Mouse (Mus musculus) forebrain, embryonic 14.5 days (tissue): ENCODE results near the gene Hist1h2bb. TPM values are rescaled to one million over a fixed set of nuclear protein-coding genes. Genes with fewer than 3 reads are reported as not detected.
"Not testable (repeated sequence)": the region's sequence is repeated elsewhere in the genome, so short reads cannot be mapped to it uniquely, and the experiment has no call there.

Experiments used
- ATAC-seq: fragments of 200-750 bp; cut with Nextera tagmentation; 2 replicates; pipeline ENCODE4 v1.8.0; 2017; ENCODE audit warnings: mild to moderate bottlenecking, moderate library complexity
- DNase-seq: peaks from one replicate; pipeline ENCODE4 v3.0.0-alpha.2; 2015; ENCODE audit warnings: low spot score
- H3K27ac ChIP-seq: fragments of 300-500 bp; sonication (generic); 2 replicates; pipeline ENCODE4 v1.5.1; 2014; ENCODE audit warnings: low read depth, mild to moderate bottlenecking, control low read depth, low read length, moderate library complexity
- H3K27me3 ChIP-seq: fragments of 300-500 bp; sonication (generic); replicated peaks from 2 replicates; pipeline ENCODE4 v1.6.1; 2014; ENCODE audit warnings: low read length, control low read depth, mixed read lengths; ENCODE audit not compliant: control insufficient read depth, insufficient read depth
- H3K36me3 ChIP-seq: fragments of 300-500 bp; sonication (generic); 2 replicates; pipeline ENCODE4 v1.6.1; 2014; ENCODE audit warnings: low read length, control low read depth; ENCODE audit not compliant: control insufficient read depth, insufficient read depth
- H3K4me1 ChIP-seq: fragments of 300-500 bp; sonication (generic); 2 replicates; pipeline ENCODE4 v1.6.1; 2014; ENCODE audit warnings: antibody characterized with exemption, low read length, control low read depth; ENCODE audit not compliant: control insufficient read depth, insufficient read depth
- H3K4me2 ChIP-seq: fragments of 300-500 bp; sonication (generic); 2 replicates; pipeline ENCODE4 v1.6.1; 2014; ENCODE audit warnings: mild to moderate bottlenecking, control low read depth, low read length
- H3K4me3 ChIP-seq: fragments of 300-500 bp; sonication (generic); 2 replicates; pipeline ENCODE4 v1.5.1; 2014; ENCODE audit warnings: low read depth, low read length, control low read depth
- H3K9ac ChIP-seq: fragments of 300-500 bp; sonication (generic); 2 replicates; pipeline ENCODE4 v1.6.1; 2014; ENCODE audit warnings: mild to moderate bottlenecking, low read length, control low read depth, moderate library complexity
- H3K9me3 ChIP-seq: fragments of 300-500 bp; sonication (generic); replicated peaks from 2 replicates; pipeline ENCODE4 v1.6.1; 2016; ENCODE audit warnings: low read length, control low read depth, mixed read lengths; ENCODE audit not compliant: control insufficient read depth
- WGBS: fragments of 180-500 bp; shearing (Covaris S2); extraction: QIAGEN DNeasy Blood & Tissue Kit; methylation state at CpG from one replicate; pipeline ENCODE4 v1.1.7; 2014; 5-methylcytosine and 5-hydroxymethylcytosine counted together
- polyA plus RNA-seq: library from polyadenylated mRNA; unstranded; fragments of >200 nt; fragmentation: Nextera tagmentation; extraction: Ambion mirVana; gene quantifications from 2 replicates; pipeline ENCODE4 v1.2.1, GENCODE M21; 2014

Gene Hist1h2bb
- polyA plus RNA-seq, 1 experiment from 2014 or later: 1.5 TPM

DNA sequence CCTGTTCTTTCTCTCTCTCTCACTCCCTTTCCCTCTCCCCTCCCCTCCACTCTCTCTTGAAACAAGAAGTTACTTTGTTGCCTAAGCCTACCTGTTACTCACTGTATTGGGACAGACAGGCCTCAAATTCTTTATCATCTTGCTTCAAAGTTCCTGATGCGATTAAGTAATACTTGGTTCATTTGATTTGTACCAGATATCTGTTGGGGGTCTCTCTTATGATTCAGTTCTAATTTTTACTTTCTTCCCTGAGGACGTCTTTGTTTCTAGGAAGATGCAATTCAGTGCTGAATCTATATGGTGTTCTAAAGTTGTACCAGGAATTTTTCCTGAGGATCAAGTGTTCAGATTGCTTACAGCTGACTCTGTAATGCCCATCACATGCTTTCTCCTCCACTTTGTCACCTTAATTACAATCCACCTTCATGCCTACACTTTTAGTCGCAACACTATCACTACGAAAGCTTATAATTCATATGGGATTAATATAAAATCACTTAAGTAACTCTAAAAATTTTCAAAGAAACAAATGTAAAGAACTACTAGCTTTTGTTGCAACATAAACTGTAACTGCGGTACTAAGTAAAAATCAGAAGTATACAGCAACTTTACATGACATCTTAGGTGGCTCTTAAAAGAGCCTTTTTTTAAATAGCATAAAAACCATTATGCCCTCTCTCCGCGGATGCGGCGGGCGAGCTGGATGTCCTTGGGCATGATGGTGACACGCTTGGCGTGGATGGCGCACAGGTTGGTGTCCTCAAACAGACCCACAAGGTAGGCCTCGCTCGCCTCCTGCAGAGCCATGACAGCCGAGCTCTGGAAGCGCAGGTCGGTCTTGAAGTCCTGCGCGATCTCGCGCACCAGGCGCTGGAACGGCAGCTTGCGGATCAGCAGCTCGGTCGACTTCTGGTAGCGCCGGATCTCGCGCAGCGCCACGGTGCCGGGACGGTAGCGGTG, 1.8 kb upstream of the Hist1h2bb start:
- H3K4me2 ChIP-seq: peak overlapping the region; percentile 54
- DNase-seq: no peak
- no peaks in the 10 kb centered on the region for H3K36me3 ChIP-seq
- ATAC-seq: no peak; the same call in 1 of the 2 replicates
- under 1% methylated on average over 17 of the region's 36 CpGs for WGBS
- peak overlapping the region; percentile 70; the same call in 1 of the 2 replicates for H3K27ac ChIP-seq
- H3K27me3 ChIP-seq: no peaks in the 10 kb centered on the region
- no peaks in the 10 kb centered on the region for H3K9me3 ChIP-seq
- H3K4me3 ChIP-seq: peak overlapping the region; percentile 38
- peak overlapping the region; percentile 61 for H3K9ac ChIP-seq
- peaks cover 17% of the 10 kb centered on the region for H3K4me1 ChIP-seq

DNA sequence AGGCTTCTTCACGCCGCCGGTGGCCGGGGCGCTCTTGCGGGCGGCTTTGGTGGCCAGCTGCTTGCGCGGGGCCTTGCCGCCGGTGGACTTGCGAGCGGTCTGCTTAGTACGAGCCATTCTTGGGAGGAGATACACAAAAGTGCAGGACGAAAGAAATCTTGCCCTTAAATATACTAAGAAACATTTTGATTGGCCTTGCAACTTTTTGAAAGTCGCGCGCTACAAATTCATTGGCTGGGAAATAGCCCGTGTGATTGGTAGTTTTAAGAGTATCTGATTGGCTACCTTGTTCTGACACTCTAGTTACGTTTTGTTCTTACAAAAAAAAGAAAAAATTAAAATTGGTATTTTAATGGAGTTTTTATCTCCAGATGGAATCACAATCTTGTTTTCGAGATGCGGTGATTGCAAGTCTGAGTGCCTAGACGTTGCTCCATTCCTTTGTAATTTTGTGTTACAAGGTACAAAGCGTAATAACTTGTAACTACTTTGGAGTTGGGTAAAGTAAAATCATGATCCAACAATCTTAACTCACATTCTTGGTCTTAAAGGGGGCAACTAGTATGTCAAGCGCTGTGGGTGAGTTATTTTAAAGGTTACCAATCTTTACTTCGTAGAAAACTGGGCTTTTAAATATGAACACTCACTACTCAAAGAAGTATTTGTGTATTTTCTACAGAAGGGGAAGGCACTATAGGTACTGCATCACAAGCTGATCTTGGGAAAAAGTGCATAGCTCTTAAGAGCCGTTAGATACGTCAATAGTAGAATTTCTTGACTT, 963 bp upstream of the Hist1h2bb start, which contains the start of gene Hist1h3c:
TSS of gene Hist1h3c (minus strand) at position 222 of the 781 bp plus-strand sequence.
- peak within 1 kb of the TSS; percentile 38 for H3K4me3 ChIP-seq
- WGBS: under 1% methylated on average over 24 of the region's 28 CpGs
- peak within 1 kb of the TSS; percentile 61 for H3K9ac ChIP-seq
- H3K4me2 ChIP-seq: peak within 1 kb of the TSS; percentile 54
- peak within 1 kb of the TSS; percentile 97 for H3K27ac ChIP-seq
- peaks cover 12% of the 10 kb centered on the region for H3K4me1 ChIP-seq
- H3K9me3 ChIP-seq: no peaks in the 10 kb centered on the region
- no peaks in the 10 kb centered on the region for H3K27me3 ChIP-seq
- H3K36me3 ChIP-seq: no peaks in the 10 kb centered on the region
- ATAC-seq: peak; percentile 76
- DNase-seq: peak; percentile 97

DNA sequence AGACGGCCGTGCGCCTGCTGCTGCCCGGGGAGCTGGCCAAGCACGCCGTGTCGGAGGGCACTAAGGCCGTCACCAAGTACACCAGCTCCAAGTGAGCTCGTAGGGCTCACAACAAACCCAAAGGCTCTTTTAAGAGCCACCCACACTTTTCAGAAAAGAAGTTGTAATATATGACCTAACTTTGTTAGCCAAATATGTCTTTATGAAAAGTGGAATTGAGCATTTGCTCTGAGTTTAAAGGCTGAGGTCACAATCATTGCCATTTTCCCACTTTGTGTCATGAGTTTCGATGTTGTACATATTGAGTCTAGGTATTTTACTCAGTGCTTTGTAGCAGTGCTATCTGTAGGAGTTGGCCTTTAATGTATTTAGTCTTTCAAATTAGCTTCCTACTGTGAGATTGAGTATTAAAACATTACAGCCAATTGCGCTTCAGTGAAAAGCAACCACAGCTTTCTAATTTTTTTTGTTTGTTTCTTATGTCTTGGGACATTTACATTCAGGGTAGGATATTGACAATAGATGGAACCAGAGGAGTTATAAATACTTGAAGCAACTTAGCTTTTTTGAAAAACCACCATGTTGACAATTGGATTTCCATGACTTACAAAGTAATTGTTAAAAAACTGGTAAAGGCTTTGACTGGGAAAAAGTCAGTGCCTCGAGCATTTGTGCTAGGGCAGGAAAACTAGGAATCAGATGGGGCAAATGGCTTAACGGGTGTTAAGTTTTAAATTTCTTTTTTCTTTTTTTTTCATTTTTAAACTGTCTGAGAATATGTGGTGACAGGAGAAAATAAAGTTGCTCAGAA, 752 bp downstream of the Hist1h2bb start:
- Histone ChIP-seq H3K4me2 (peak overlapping the region; percentile 54), H3K9me3 (no peaks in the 10 kb centered on the region), H3K4me3 (peak overlapping the region; percentile 38), H3K9ac (peak overlapping the region; percentile 58), H3K4me1 (peaks cover 11% of the 10 kb centered on the region), H3K27me3 (no peaks in the 10 kb centered on the region), H3K27ac (peak overlapping the region; percentile 97), H3K36me3 (no peaks in the 10 kb centered on the region)
- no peak for ATAC-seq
- peak; percentile 29 for DNase-seq
- WGBS: 2% methylated on average over 12 of the region's 13 CpGs

- no peaks in the 10 kb centered on the region for H3K36me3 ChIP-seq
- H3K4me3 ChIP-seq: no peak overlapping the region
- H3K4me2 ChIP-seq: peak overlapping the region; percentile 54
- H3K9ac ChIP-seq: peak overlapping the region; percentile 58; the same call in 1 of the 2 replicates
- no peaks in the 10 kb centered on the region for H3K27me3 ChIP-seq
- no peaks in the 10 kb centered on the region for H3K9me3 ChIP-seq
- H3K4me1 ChIP-seq: peaks cover 13% of the 10 kb centered on the region
- DNase-seq (peak; percentile 42), ATAC-seq (no peak)
- H3K27ac ChIP-seq: peak overlapping the region; percentile 97
- 4% methylated on average over 4 of the region's 4 CpGs for WGBS
These were observed 1.4 kb downstream of the Hist1h2bb start for GRCm38 (mm10) chr13:23747892-23748288.

DNA sequence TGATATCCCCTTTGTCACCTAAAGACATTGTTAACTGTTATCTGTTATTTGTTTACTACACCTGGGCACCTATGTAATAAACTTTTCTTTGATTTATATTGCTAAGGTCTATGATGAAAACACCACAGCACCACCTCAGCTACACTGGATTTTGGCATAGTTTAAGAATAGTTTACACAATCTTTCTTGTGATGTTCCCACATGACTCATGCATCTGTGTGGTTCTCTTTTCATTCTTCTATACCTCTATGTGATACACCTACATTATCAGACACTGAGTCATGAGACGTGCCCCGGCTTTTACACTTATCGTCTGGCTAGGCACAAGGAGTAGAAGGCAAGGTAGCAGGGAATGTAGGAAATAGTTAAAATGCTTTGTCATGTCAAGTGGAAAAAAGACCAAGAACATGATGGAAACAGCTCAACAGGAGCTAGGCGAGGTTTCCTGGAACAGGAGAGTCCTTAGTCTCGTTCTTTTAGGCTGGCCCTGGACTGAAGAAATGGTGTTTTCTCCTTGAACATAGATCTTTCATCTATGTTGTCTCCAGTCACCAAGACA, 3.1 kb downstream of the Hist1h2bb start:
- H3K36me3 ChIP-seq: no peaks in the 10 kb centered on the region
- no peak overlapping the region; the same call in 1 of the 2 replicates for H3K27ac ChIP-seq
- no peak for ATAC-seq
- 90% methylated on average over 5 of the region's 5 CpGs for WGBS
- no peak overlapping the region for H3K4me3 ChIP-seq
- H3K9me3 ChIP-seq: no peaks in the 10 kb centered on the region
- H3K4me2 ChIP-seq: no peak overlapping the region
- peaks cover 13% of the 10 kb centered on the region for H3K4me1 ChIP-seq
- no peak overlapping the region for H3K9ac ChIP-seq
- H3K27me3 ChIP-seq: no peaks in the 10 kb centered on the region
- DNase-seq: no peak

- not testable (repeated sequence) for H3K9me3 ChIP-seq, H3K27me3 ChIP-seq, H3K36me3 ChIP-seq
- H3K9ac ChIP-seq: peak within 1 kb of the TSS; percentile 64
- peak within 1 kb of the TSS; percentile 40 for H3K4me3 ChIP-seq
- ATAC-seq (peak; percentile 57), DNase-seq (peak; percentile 94)
- WGBS: under 1% methylated on average over 22 of the region's 47 CpGs
- peak within 1 kb of the TSS; percentile 96 for H3K27ac ChIP-seq
- peaks cover 13% of the 10 kb centered on the region for H3K4me1 ChIP-seq
- H3K4me2 ChIP-seq: peak within 1 kb of the TSS; percentile 59
These were observed 4.4 kb downstream of the Hist1h2bb start, which contains the start of gene Hist1h2ab for GRCm38 (mm10) chr13:23750839-23751477. Gene Hist1h2ab, plus strand, starts transcription at chr13:23751126.

DNA sequence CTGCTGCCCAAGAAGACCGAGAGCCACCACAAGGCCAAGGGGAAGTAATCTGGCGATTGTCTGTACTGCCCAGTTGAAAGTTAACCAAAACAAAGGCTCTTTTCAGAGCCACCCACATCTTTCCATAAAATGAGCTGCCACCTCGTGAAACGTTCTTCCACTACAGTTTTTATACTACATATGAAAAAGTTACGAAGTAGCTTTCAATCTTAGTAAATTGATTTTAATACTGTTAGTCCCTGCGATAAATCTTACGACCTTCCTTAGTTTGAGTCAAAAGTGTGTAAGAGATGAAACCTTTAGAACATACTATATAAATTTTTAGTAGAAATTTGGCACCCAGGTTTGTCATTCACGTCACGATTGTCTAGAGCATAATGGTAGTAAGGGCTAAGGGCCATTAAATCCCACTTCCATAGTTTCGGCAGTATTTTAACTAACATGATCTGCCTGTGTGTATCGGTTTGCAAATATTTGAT, 5.0 kb downstream of the Hist1h2bb start:
- H3K4me3 ChIP-seq: peak overlapping the region; percentile 40
- no peaks in the 10 kb centered on the region for H3K36me3 ChIP-seq
- H3K27me3 ChIP-seq: no peaks in the 10 kb centered on the region
- no peaks in the 10 kb centered on the region for H3K9me3 ChIP-seq
- WGBS: under 1% methylated on average over 11 of the region's 11 CpGs
- peaks cover 13% of the 10 kb centered on the region for H3K4me1 ChIP-seq
- DNase-seq (peak; percentile 41), ATAC-seq (peak; percentile 25)
- H3K4me2 ChIP-seq: peak overlapping the region; percentile 59
- peak overlapping the region; percentile 64 for H3K9ac ChIP-seq
- H3K27ac ChIP-seq: peak overlapping the region; percentile 96
